Mouse (Mus musculus) erythroblast, embryonic 14.5 days (primary cell): ENCODE measurements around the gene Zfhx3. TPM values are rescaled to one million over a fixed set of nuclear protein-coding genes. Genes with fewer than 3 reads are reported as not detected.

ENCODE experiments used
- H3K27me3 ChIP-seq: 2 replicates; pipeline ENCODE4 v1.6.1; 2012; ENCODE audit warnings: inconsistent platforms; ENCODE audit not compliant: control insufficient read depth
- H3K36me3 ChIP-seq: 2 replicates; pipeline ENCODE4 v1.6.1; 2012; ENCODE audit warnings: mild to moderate bottlenecking, inconsistent platforms; ENCODE audit not compliant: control insufficient read depth
- H3K4me1 ChIP-seq: 2 replicates; pipeline ENCODE4 v1.6.1; 2012; ENCODE audit warnings: inconsistent platforms; ENCODE audit not compliant: control insufficient read depth
- H3K4me3 ChIP-seq: replicated peaks from 2 replicates; pipeline ENCODE3; 2012; ENCODE audit warnings: moderate library complexity, mild to moderate bottlenecking, inconsistent platforms
- H3K9me3 ChIP-seq: 2 replicates; pipeline ENCODE4 v1.6.1; 2012; ENCODE audit warnings: low read length, inconsistent platforms, mixed read lengths; ENCODE audit not compliant: control insufficient read depth
- GATA1 ChIP-seq: IDR thresholded peaks from 2 replicates; pipeline ENCODE4 v1.6.1; 2012; ENCODE audit warnings: low read length, inconsistent platforms, mixed read lengths
- TAL1 ChIP-seq: IDR thresholded peaks from 3 replicates; pipeline ENCODE4 v1.6.1; 2012; ENCODE audit warnings: low read length, inconsistent platforms, mixed read lengths
- polyA plus RNA-seq: library from polyadenylated mRNA; stranded (reverse); fragments of >175 nt; gene quantifications from 2 replicates; pipeline ENCODE4 v1.2.3, GENCODE M21; 2012

The Zfhx3 gene
- polyA plus RNA-seq, 1 experiment, result 0.03 TPM

DNA sequence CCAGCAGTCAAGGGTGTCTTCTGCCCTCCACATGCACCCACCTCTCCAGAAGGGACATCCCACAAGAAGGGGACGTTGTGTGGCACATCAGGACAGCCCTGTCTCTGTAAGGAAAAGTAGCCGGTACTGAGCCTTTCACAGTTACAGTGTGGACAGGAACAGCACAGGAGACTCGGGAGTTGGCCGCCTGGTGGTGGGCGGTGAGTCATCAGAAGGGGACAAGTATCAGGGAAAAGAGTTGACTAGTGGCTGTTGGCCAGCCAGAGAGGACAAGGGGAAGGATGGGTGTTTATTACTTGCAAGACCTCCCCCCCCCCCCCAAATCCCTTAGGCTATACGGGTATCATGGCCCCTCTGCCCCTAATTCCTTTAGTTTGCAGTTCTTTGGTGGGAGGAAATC is 940.9 kb downstream of the Zfhx3 start:
- no peak for TF ChIP-seq GATA1
- TF ChIP-seq TAL1, result no peak
- no peaks in the 10 kb centered on the region for H3K9me3 ChIP-seq

DNA sequence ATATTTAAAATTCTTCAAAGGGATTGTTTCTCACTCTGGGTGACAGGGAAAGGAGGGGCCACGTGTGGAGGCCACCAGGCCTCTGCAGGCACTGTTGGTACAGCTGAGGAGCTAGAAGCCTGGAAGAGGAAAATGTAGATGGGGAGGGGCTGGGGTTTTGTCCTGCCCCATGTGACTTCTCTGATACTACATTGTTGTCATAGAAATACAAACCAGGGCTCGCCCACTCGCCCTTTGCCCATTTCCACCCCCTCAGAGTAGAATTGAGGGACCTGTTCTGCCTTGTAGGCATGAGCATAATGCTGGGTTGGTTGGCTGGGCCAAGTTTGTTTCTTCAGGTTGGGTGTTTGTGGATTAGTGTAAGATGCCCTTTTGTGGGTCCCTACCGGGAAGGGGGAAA is 942.5 kb downstream of the Zfhx3 start:
- Histone ChIP-seq H3K27me3 (no peaks in the 10 kb centered on the region), H3K36me3 (no peaks in the 10 kb centered on the region), H3K4me3 (no peak overlapping the region), H3K9me3 (no peaks in the 10 kb centered on the region), H3K4me1 (no peaks in the 10 kb centered on the region)
- TF ChIP-seq TAL1, result no peak
- no peak for TF ChIP-seq GATA1

More for the DNA sequence above, 940.9 kb downstream of the Zfhx3 start:
- Histone ChIP-seq H3K27me3 (no peaks in the 10 kb centered on the region), H3K36me3 (no peaks in the 10 kb centered on the region), H3K4me1 (no peaks in the 10 kb centered on the region), H3K4me3 (no peak overlapping the region)

DNA sequence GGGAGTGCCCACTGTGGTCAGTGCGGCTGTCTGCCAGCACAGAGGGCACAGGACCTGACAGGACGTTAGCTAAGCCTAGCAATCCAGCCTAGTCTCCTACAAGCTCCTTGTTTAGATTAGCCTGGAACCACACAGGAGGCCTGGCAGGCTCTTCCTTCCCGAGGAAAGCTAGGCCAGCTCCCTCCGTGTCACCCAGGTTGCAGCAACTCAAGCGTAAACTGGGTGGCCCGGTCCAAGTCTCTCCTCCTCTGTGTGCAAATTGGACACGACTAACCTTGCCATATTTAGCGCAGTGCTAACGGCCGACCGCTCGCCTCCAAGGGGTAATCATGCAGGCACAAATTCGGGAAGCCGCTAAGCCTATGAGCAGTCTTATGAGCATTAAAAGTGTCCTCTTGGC is 943.0 kb downstream of the Zfhx3 start:
- H3K27me3 ChIP-seq, result no peaks in the 10 kb centered on the region
- H3K36me3 ChIP-seq, result no peaks in the 10 kb centered on the region
- no peaks in the 10 kb centered on the region for H3K9me3 ChIP-seq
- no peaks in the 10 kb centered on the region for H3K4me1 ChIP-seq
- no peak for TF ChIP-seq TAL1
- no peak for TF ChIP-seq GATA1
- H3K4me3 ChIP-seq, result no peak overlapping the region

DNA sequence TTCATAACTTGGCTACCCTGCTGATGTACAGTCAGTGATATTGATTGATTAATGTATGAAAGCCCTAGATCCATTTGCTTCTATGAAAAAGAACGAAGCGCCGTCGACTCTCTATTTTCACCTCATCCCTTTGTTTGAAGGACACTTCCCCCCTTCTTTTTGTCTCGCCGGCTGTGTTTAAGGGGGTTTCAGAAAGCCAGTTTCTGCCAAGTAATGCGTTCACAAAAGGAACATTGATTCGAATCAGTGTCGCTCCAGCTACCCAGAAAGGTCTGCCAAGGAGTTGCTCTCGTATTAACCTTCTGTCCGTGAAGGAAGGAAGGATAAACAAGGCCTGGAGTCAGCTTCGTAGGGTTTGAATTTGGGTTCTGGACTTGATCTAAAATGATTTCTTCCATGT is 943.4 kb downstream of the Zfhx3 start:
- Histone ChIP-seq H3K4me3 (no peak overlapping the region), H3K9me3 (no peaks in the 10 kb centered on the region), H3K4me1 (no peaks in the 10 kb centered on the region), H3K36me3 (no peaks in the 10 kb centered on the region), H3K27me3 (no peaks in the 10 kb centered on the region)
- TF ChIP-seq GATA1 (no peak), TAL1 (no peak)

DNA sequence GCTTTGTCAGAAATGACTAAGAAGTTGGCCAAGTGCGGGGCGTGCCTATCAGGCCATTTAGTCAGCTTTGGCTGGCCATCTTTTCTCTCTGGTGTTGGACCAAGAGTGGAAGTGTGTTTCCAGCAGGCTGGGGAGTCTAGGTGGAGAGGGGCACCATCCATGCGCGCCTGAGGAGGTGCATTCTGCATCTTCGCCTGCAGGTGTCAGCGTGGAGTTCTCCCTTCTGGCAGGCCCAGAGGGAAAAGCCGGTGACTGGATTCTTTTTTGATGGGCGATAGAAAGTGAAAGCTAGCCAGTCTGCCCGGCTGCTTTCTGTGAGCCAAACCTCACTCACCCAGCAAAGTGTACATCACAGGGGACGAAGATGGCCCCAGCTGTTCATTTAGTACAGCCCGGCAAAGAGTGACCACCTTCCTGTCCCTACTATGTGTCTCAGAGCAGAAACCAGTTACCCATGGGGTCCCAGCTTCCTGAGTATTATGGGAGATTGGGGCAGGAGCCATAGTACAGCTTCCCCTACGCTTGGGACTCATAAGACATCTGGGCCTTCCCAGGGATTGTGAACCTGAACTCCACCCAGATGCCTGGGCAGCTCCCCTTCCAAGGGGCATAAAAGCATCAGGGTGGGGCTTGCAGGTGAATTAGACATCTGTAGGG is 944.3 kb downstream of the Zfhx3 start:
- Histone ChIP-seq H3K36me3 (no peaks in the 10 kb centered on the region), H3K27me3 (no peaks in the 10 kb centered on the region), H3K4me1 (no peaks in the 10 kb centered on the region), H3K4me3 (no peak overlapping the region), H3K9me3 (no peaks in the 10 kb centered on the region)
- no peak for TF ChIP-seq TAL1
- no peak for TF ChIP-seq GATA1

DNA sequence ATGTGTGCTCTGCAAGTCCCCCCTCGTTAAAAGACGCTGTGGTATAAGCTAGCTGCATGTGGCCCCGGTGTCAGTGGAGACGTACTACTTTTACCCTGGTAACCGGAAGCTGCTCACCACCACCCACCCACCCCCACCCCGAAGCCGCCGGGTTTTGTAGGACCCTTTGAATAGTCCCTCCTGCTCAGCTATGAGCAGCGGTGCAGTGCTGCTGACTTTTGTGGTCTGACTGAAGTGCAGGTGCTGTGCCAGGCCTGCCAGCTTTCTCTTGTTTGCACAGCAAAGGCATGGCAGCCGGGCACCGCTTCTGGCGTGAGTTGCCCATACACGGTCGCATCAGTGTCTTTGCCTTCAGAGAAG is 944.8 kb downstream of the Zfhx3 start:
- no peaks in the 10 kb centered on the region for H3K36me3 ChIP-seq
- H3K4me1 ChIP-seq, result no peaks in the 10 kb centered on the region
- no peak overlapping the region for H3K4me3 ChIP-seq
- TF ChIP-seq GATA1, result no peak
- TF ChIP-seq TAL1, result no peak
- no peaks in the 10 kb centered on the region for H3K27me3 ChIP-seq
- no peaks in the 10 kb centered on the region for H3K9me3 ChIP-seq

DNA sequence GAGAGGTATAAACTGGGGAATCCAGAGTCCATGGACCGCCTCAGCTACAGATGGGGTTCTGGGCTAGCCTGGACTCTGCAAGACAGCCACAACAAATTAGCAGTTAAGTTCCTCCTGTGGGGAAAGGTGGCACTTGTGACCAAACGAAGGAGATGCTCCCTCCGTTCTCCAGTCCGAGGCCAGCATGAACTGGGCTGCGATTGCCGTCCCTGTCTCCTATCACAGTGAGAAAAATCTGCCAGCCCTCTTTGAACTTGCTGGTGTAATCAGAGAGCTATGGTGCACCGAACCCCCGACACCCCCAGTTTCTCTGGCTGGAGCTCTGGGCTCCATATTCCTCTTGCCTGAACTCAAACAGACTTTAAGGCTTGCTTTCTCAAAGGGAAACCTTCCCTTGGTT is 945.4 kb downstream of the Zfhx3 start:
- H3K4me1 ChIP-seq, result no peaks in the 10 kb centered on the region
- no peaks in the 10 kb centered on the region for H3K9me3 ChIP-seq
- H3K27me3 ChIP-seq, result no peaks in the 10 kb centered on the region
- no peaks in the 10 kb centered on the region for H3K36me3 ChIP-seq
- TF ChIP-seq GATA1 (no peak), TAL1 (no peak)
- no peak overlapping the region for H3K4me3 ChIP-seq

DNA sequence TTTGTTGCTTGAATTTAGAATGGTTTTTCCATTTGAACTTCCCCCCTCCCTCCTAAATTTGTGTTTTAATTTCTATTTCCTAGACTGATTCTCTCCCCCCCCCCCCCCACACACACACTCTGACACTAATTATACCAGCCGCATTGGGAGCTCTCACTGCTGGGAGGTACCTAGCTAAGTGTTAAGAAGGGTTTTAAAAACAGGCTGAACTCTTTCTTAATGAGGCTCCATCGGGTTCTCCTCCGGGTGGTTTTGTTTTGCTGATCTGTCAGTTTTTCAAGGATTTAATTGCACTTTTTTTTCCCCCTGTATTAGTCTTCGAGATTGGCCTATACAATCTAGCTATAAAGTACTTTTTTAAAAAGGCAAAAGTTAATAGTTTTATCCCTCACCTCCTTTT is 946.5 kb downstream of the Zfhx3 start:
- H3K9me3 ChIP-seq, result no peaks in the 10 kb centered on the region
- TF ChIP-seq GATA1 (no peak), TAL1 (no peak)
- no peaks in the 10 kb centered on the region for H3K27me3 ChIP-seq
- no peaks in the 10 kb centered on the region for H3K36me3 ChIP-seq
- H3K4me1 ChIP-seq, result no peaks in the 10 kb centered on the region
- H3K4me3 ChIP-seq, result no peak overlapping the region

DNA sequence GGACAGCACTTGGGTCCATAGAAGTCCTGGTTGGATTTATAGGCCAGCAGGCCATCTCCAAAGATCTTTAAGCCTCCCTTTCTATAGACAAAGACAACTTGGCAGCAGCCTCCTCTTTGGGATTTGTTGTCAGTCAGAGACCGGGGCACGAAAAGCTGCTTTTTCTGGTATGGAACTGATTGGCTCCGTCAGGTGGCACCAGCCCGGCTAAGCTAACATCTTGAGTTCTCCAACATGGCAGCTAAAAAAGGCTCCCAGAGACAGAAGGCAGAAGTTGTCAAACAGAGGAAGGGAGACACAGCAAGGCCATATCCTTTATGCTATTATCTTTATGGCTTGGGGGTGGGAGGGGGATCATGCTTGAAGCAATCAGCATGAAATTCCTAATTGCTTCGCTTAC is 947.0 kb downstream of the Zfhx3 start:
- no peak overlapping the region for H3K4me3 ChIP-seq
- no peaks in the 10 kb centered on the region for H3K27me3 ChIP-seq
- TF ChIP-seq TAL1 (no peak), GATA1 (no peak)
- H3K4me1 ChIP-seq, result no peaks in the 10 kb centered on the region
- H3K9me3 ChIP-seq, result no peaks in the 10 kb centered on the region
- H3K36me3 ChIP-seq, result no peaks in the 10 kb centered on the region

DNA sequence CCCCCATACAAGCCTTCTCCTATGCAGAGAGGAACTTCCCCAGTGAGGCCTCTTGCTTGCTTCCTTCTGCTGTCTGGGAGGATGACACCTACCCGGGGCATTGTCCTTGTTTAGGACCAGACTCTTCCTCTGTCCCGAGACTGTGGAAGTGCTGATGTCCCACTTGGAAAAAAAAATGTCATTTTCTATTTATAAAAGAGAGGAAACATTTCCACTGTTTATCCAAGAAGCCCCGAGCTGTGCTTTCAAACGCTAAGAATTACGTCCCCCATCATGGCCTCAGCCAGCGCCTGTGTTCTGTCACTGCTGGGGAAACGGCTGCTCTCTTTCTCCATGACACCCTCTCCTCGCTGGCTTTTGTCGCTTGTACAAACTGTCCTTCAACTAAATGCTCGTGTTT is 951.8 kb downstream of the Zfhx3 start:
- Histone ChIP-seq H3K4me1 (no peaks in the 10 kb centered on the region), H3K9me3 (0 out of 2 replicates have a peak, but pooled peaks cover 3% of the 10 kb centered on the region), H3K27me3 (no peaks in the 10 kb centered on the region), H3K36me3 (no peaks in the 10 kb centered on the region), H3K4me3 (no peak overlapping the region)
- TF ChIP-seq TAL1 (no peak), GATA1 (no peak)
